Mouse (Mus musculus) embryonic fibroblast, embryonic 13.5 days (primary cell): ENCODE results near the gene Ppat.

Experiments
- CTCF ChIP-seq: IDR thresholded peaks from 2 replicates; pipeline ENCODE4 v1.5.1; 2011; ENCODE audit warnings: mild to moderate bottlenecking, control low read depth, low read length, moderate library complexity, borderline replicate concordance; ENCODE audit not compliant: insufficient read depth
- POLR2A ChIP-seq: IDR thresholded peaks from 2 replicates; pipeline ENCODE4 v1.6.1; 2011; ENCODE audit warnings: low read depth, mild to moderate bottlenecking, control low read depth, low read length, moderate library complexity

GRCm38 (mm10) chr5:76954271-76954900, 3.0 kb upstream of the Ppat start:
- TF ChIP-seq CTCF (no peak), POLR2A (no peak)
